Mouse (Mus musculus) G1E (cell line): ENCODE data around the gene Cend1.

Source experiments
- CTCF ChIP-seq: IDR thresholded peaks from 2 replicates; pipeline ENCODE4 v1.5.1; 2012; ENCODE audit warnings: low read depth, low read length, inconsistent platforms, mixed read lengths
- GATA1 ChIP-seq: IDR thresholded peaks from 2 replicates; pipeline ENCODE4 v1.6.1; 2012; ENCODE audit warnings: borderline replicate concordance, low read length, inconsistent platforms, mixed read lengths
- GATA2 ChIP-seq: IDR thresholded peaks from 2 replicates; pipeline ENCODE4 v1.6.1; 2012; ENCODE audit warnings: low read depth, low read length, inconsistent platforms, borderline replicate concordance
- TAL1 ChIP-seq: conservative IDR thresholded peaks from 2 replicates; pipeline ENCODE4 v1.6.1; 2012; ENCODE audit warnings: low read depth, low read length, inconsistent platforms, mixed read lengths

DNA sequence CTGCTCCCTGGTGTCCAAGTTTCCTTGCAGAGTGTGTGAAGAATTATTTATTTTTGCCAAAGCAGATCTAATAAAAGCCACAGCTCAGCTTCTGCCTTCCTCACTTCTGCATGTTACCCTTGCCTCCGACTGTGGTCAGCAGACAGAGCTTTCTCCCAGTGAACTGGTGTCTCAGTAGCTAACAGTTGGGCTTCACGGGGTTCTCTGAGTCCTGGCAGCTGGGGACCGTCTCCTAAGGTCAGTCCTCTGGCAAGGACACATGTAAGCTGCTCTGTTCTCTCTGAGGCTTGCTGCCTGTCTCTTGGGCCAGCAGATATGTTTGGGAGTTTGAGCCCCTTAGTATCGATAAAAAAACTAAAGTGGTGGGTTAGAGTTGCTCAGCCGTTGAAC lies 30.7 kb upstream of the Cend1 start:
- TF ChIP-seq TAL1 = no peak
- no peak for TF ChIP-seq GATA2
- TF ChIP-seq CTCF = no peak
- no peak for TF ChIP-seq GATA1
